Mouse (Mus musculus) layer of hippocampus, adult 8-10 months (tissue): ENCODE data around the gene Gm10837. TPM values are rescaled to one million over a fixed set of nuclear protein-coding genes. Genes with fewer than 3 reads are reported as not detected.
A peak's percentile ranks its signal among the peaks of the same experiment; 100 is the strongest.

ENCODE experiments used
- DNase-seq, 2 experiments: peaks; one replicate each; pipeline ENCODE4 v3.0.0; 2022; ENCODE audit warnings: low spot score in 2 of 2
- total RNA-seq, 4 experiments: library from RNA; stranded (reverse); gene quantifications; 2 replicates each; pipeline ENCODE4 v1.2.4; 2022

Gene Gm10837
- total RNA-seq, 4 experiments from 2014 or later = 0.51 TPM; not detected in 3

GRCm38 (mm10) chr14:122513511-122514036, 23.2 kb downstream of the Gm10837 start:
- DNase-seq = no peak

GRCm38 (mm10) chr14:122528475-122528874, 38.1 kb downstream of the Gm10837 start:
- no peak for DNase-seq

- peak; percentile 97 to 98 for DNase-seq
Measured at GRCm38 (mm10) chr14:122534017-122534924, 43.9 kb downstream of the Gm10837 start, which contains the start of gene Pcca. Pcca (plus strand) TSS chr14:122534324.

GRCm38 (mm10) chr14:122535986-122536385, 45.6 kb downstream of the Gm10837 start:
- DNase-seq = no peak

Other genes starting within 250 kb of the Gm10837 start
- gene Gm5089, start 39.5 kb upstream of the Gm10837 start, total RNA-seq = under 1 TPM; 0.32 to 0.92 (median 0.55) TPM
- 1 to 10 TPM; 2.6 to 6.1 (median 4.2) TPM for gene Zic5, start 24.9 kb upstream of the Gm10837 start, total RNA-seq
- 10 to 100 TPM; 15.0 to 20.8 (median 18.6) TPM for gene Zic2, start 15.2 kb upstream of the Gm10837 start, total RNA-seq
- gene Pcca, start 43.7 kb downstream of the Gm10837 start, total RNA-seq = 10 to 100 TPM; 37.4 to 44.9 (median 44.0) TPM